ENCODE assay signal across 22 mouse cellular contexts in the genomic region with DNA sequence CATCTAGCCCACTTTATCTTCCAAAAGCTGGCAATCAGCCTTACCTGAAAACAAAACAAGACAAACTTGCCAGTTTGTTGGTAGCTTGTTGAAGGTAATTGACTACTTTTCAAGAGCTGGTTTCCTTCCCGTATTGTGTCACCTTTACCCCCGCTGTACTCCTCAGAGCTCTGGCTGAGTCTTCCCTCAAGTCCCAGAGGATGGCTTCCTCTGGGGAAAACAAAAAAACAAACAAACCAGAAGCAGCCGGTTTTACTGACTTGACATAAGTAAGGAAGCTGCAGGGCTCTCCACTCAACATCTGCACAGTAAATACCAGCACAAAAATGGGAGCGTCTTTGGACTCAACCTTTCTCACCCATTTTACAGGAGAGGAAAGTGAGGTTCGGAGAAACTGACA. TPM values are rescaled to one million over a fixed set of nuclear protein-coding genes. Genes with fewer than 3 reads are reported as not detected.
DNase-seq lines count a peak whose midpoint lies in the region; ATAC-seq lines count a peak whose summit lies in the region.
"Had no signal": no experiment of that assay in that cellular context is flagged by ENCODE, and none has a peak within 500 bp of the region (broad histone marks: within the 10 kb centered on the region; RNA-seq: fewer than 3 reads in every experiment).

No protein-coding gene starts in this region.

- ATAC-seq in kidney, embryonic 16.5 days (ENCODE audit: low FRiP score, low TSS enrichment) = no peak
- ATAC-seq in neural tube, embryonic 15.5 days (ENCODE audit: low FRiP score) = no peak
- ATAC-seq: activated CD4-positive, CD25-positive, alpha-beta regulatory T cell, adult 4 months; forebrain, embryonic 15.5 days; Patski had no signal

- H3K9me3 ChIP-seq in kidney, embryonic 16.5 days (ENCODE audit: low read length) = no peaks in the 10 kb centered on the region
- no peaks in the 10 kb centered on the region for H3K9me3 ChIP-seq in neural tube, embryonic 15.5 days (replicated peaks)
- H3K9me3 ChIP-seq: embryonic facial prominence, embryonic 12.5 days; forebrain, embryonic 15.5 days; heart, embryonic 15.5 days; hindbrain, embryonic 15.5 days had no signal

- H3K4me3 ChIP-seq in kidney, embryonic 16.5 days (ENCODE audit: low read length) = no peak overlapping the region
- no peak overlapping the region for H3K4me3 ChIP-seq in neural tube, embryonic 15.5 days (replicated peaks)
- H3K4me3 ChIP-seq: embryonic facial prominence, embryonic 12.5 days; forebrain, embryonic 15.5 days; heart, embryonic 15.5 days; hindbrain, embryonic 15.5 days had no signal

- H3K4me2 ChIP-seq in kidney, embryonic 16.5 days (replicated peaks; ENCODE audit: low read depth, low read length) = no peak overlapping the region
- H3K4me2 ChIP-seq in neural tube, embryonic 15.5 days = no peak overlapping the region
- H3K4me2 ChIP-seq: embryonic facial prominence, embryonic 12.5 days; forebrain, embryonic 15.5 days; heart, embryonic 11.5 days; heart, embryonic 15.5 days; hindbrain, embryonic 15.5 days had no signal

- peaks cover 29% of the 10 kb centered on the region for H3K4me1 ChIP-seq in kidney, embryonic 16.5 days (ENCODE audit: insufficient read depth, low read length)
- H3K4me1 ChIP-seq in neural tube, embryonic 15.5 days = peaks cover 10% of the 10 kb centered on the region; the same call in 1 of the 2 replicates

- H3K27me3 ChIP-seq in kidney, embryonic 16.5 days (ENCODE audit: insufficient read depth, low read length) = no peaks in the 10 kb centered on the region
- H3K27me3 ChIP-seq in neural tube, embryonic 15.5 days (replicated peaks) = no peaks in the 10 kb centered on the region
- H3K27me3 ChIP-seq: CH12.LX; embryonic facial prominence, embryonic 12.5 days; forebrain, embryonic 15.5 days; heart, embryonic 15.5 days; hindbrain, embryonic 15.5 days; Patski had no signal

- H3K9ac ChIP-seq in kidney, embryonic 16.5 days (replicated peaks; ENCODE audit: low read length) = no peak overlapping the region
- no peak overlapping the region for H3K9ac ChIP-seq in neural tube, embryonic 15.5 days (replicated peaks)
- H3K9ac ChIP-seq: embryonic facial prominence, embryonic 12.5 days; forebrain, embryonic 15.5 days; heart, embryonic 15.5 days; hindbrain, embryonic 15.5 days had no signal

- peak; percentile 52 for DNase-seq in adrenal gland, postnatal 10 days
- no peak for DNase-seq in adrenal gland, adult 8-10 months
- peak; percentile 30 to 48 for DNase-seq in heart, adult 18-20 months
- no peak for DNase-seq in heart, postnatal 25 days (ENCODE audit: low spot score)
- DNase-seq in kidney, postnatal 14 days = peak; percentile 29
- peak; percentile 5 for DNase-seq in neural tube, embryonic 10.5 days (ENCODE audit: extremely low spot score, low spot score)
- DNase-seq: adrenal gland, postnatal 36 days; cerebellum, adult 11-12 months; cerebellum, adult 9-10 months; cerebellum, postnatal 25 days; gastrocnemius, postnatal 14 days; heart, postnatal 14 days had no signal

- WGBS in kidney, embryonic 16.5 days = 75% methylated on average over 5 of the region's 5 CpGs
- 86% methylated on average over 5 of the region's 5 CpGs for WGBS in neural tube, embryonic 15.5 days

- intact Hi-C loops in heart, postnatal 25 days (cut with DNase I) = loop anchor here (5.0 to 10.0 kb wide), 2 partner anchors 123 to 281 kb away; a partner anchor contains a TSS

- H3K27ac ChIP-seq in kidney, embryonic 16.5 days (ENCODE audit: low read length) = no peak overlapping the region
- H3K27ac ChIP-seq in neural tube, embryonic 15.5 days (replicated peaks) = no peak overlapping the region
- H3K27ac ChIP-seq: embryonic facial prominence, embryonic 12.5 days; forebrain, embryonic 15.5 days; heart, embryonic 15.5 days; hindbrain, embryonic 15.5 days had no signal

- no peaks in the 10 kb centered on the region for H3K36me3 ChIP-seq in kidney, embryonic 16.5 days (ENCODE audit: insufficient read depth, low read length)
- H3K36me3 ChIP-seq in neural tube, embryonic 15.5 days = no peaks in the 10 kb centered on the region
- H3K36me3 ChIP-seq: embryonic facial prominence, embryonic 12.5 days; forebrain, embryonic 15.5 days; heart, embryonic 15.5 days; hindbrain, embryonic 15.5 days had no signal

RNA-seq across cellular contexts. Expression of a gene that starts 18.0 kb away (rescaled TPM):
- total RNA-seq in adrenal gland, postnatal 10 days (2021) = 100 to 1,000 TPM; 165 to 168 TPM
- 100 to 1,000 TPM; 141 to 160 (median 152) TPM for total RNA-seq in adrenal gland, adult 8-10 months (2022)
- total RNA-seq in heart, adult 18-20 months (2021) = 100 to 1,000 TPM; 143 TPM
- total RNA-seq in heart, postnatal 25 days (2021) = 100 to 1,000 TPM; 134 to 146 TPM
- polyA plus RNA-seq in kidney, embryonic 16.5 days (2015; fragmentation: Nextera tagmentation; extraction: Ambion mirVana) = 425 and 430 TPM in 2 replicates
- polyA plus RNA-seq in neural tube, embryonic 15.5 days (2015; fragmentation: Nextera tagmentation; extraction: Ambion mirVana) = 345 and 353 TPM in 2 replicates

RNA-seq across cellular contexts. Expression of a gene that starts 39.4 kb away (rescaled TPM):
- 100 to 1,000 TPM; 101 to 116 TPM for total RNA-seq in adrenal gland, postnatal 10 days (2021)
- total RNA-seq in adrenal gland, adult 8-10 months (2022) = 100 to 1,000 TPM; 115 to 138 (median 117) TPM
- total RNA-seq in heart, adult 18-20 months (2021) = 10 to 100 TPM; 42.4 to 44.1 TPM
- 10 to 100 TPM; 40.0 to 44.6 TPM for total RNA-seq in heart, postnatal 25 days (2021)
- polyA plus RNA-seq in kidney, embryonic 16.5 days (2015; fragmentation: Nextera tagmentation; extraction: Ambion mirVana) = 134 and 140 TPM in 2 replicates
- polyA plus RNA-seq in neural tube, embryonic 15.5 days (2015; fragmentation: Nextera tagmentation; extraction: Ambion mirVana) = 83.1 and 88.6 TPM in 2 replicates

Comparison
In these comparisons a context has a peak if more than half of its experiments do, and no peak if none do; other contexts are left out.
1. DNase-seq: peak in adrenal gland, postnatal 10 days (single experiment), heart, adult 18-20 months (2 of 2), kidney, postnatal 14 days (single experiment) and neural tube, embryonic 10.5 days (single experiment); none in adrenal gland, adult 8-10 months (single experiment) and heart, postnatal 25 days (single experiment).